Mouse (Mus musculus) mouse embryonic stem cell (cell line): Measurements from ENCODE around the gene Homez.

Source experiments
- in situ Hi-C, 2 experiments: fragments of 300-500 bp; cut with MboI; formaldehyde crosslinking; loops; 1 replicate in 1 of 2; 3 replicates in 1 of 2; pipeline ENCODE4 v1.14.3; 2019 to 2020; ENCODE audit warnings: low sequenced_read_pairs in 2 of 2, low pct_unique_long_range_greater_than_20kb in 1 of 2, mixed read lengths in 1 of 2; ENCODE audit not compliant: unreplicated experiment in 1 of 2

Gene Homez

GRCm38 (mm10) chr14:54809668-54810033 is 61.1 kb downstream of the Homez start:
- in situ Hi-C loops: loop anchor here in 1 of 2 experiments (25.0 kb wide), 1 partner anchor 97 kb away; the partner anchor contains the start of gene Cebpe

GRCm38 (mm10) chr14:54808718-54809667 is 61.8 kb downstream of the Homez start:
- in situ Hi-C loops: loop anchor here in 1 of 2 experiments (25.0 kb wide), 1 partner anchor 97 kb away; the partner anchor contains the start of gene Cebpe

DNA sequence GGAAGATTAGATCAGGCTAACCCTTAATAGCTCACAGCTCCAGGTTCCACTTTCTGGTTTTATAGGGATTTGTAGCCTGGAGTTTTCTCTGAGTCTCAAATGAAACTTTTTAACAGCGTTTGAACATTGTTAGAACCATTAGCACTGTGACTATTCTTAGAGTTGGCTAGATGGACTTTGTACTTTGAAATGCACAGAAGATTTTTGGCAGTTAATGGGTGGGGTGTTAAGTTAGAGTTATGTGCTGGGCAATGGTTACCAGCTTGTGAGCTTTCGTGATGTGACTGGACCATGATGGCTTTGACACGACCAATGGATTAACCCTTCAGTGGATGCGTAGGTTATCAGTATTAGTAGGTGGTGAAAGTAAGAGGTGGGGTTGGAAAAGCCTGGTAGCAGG is 64.6 kb downstream of the Homez start:
- in situ Hi-C loops: loop anchor here in 1 of 2 experiments (25.0 kb wide), 1 partner anchor 94 kb away; the partner anchor contains the start of gene Cebpe
